Mouse (Mus musculus): ENCODE measurements around the gene Mfap4. TPM values are rescaled to one million over a fixed set of nuclear protein-coding genes. Genes with fewer than 3 reads are reported as not detected.
A peak's percentile ranks its signal among the peaks of the same experiment; 100 is the strongest.

Gene Mfap4
- total RNA-seq, 2 experiments from 2014 or later, result 6.9 to 36.6 TPM

GRCm38 (mm10) chr11:61498736-61499504 lies 13.7 kb downstream of the Mfap4 start:
- H3K27ac ChIP-seq, result peak overlapping the region; percentile 20; the same call in 1 of the 2 replicates
- intact Hi-C loops (cut with DNase I), result no loop called here
- no peak for TF ChIP-seq CTCF (IDR thresholded peaks at IDR 0.05)
- H3K4me3 ChIP-seq, result no peak overlapping the region
- no peak for DNase-seq

DNA sequence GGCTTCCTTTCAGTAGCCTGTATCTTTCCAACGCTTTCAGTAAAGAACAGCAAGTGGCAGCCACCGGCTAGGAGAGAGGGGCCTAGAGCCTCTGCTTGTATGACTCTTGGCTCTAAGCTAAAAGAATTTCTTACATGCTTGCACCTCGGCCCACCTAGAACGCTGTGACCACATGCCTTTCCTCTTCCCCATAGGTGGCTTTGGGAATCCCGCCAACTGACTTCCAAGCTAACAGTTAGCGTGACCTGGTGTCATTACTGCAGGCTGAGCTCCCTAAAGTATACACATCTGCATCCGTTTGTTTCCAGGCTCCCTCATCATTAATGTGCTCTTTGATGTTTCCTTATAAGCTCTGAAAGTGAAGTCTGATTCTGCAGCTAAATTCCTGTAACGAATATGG lies 18.7 kb downstream of the Mfap4 start:
- Histone ChIP-seq H3K27ac (no peak overlapping the region), H3K4me3 (no peak overlapping the region)
- TF ChIP-seq CTCF (IDR thresholded peaks at IDR 0.05), result no peak
- intact Hi-C loops (cut with DNase I), result loop anchor here (5.0 kb wide), 1 partner anchor 87 kb away; no protein-coding TSS in a partner anchor
- no peak for DNase-seq

GRCm38 (mm10) chr11:61504713-61505257 lies 19.6 kb downstream of the Mfap4 start, which contains the start of gene B9d1:
Gene B9d1, plus strand, starts transcription at chr11:61505144.
- Histone ChIP-seq H3K27ac (peak within 1 kb of the TSS; percentile 98), H3K4me3 (peak within 1 kb of the TSS; percentile 73)
- intact Hi-C loops (cut with DNase I), result loop anchor here (5.0 kb wide), 1 partner anchor 87 kb away; no protein-coding TSS in a partner anchor
- DNase-seq, result peak; percentile 94
- peak; percentile 92 for TF ChIP-seq CTCF (IDR thresholded peaks at IDR 0.05)

DNA sequence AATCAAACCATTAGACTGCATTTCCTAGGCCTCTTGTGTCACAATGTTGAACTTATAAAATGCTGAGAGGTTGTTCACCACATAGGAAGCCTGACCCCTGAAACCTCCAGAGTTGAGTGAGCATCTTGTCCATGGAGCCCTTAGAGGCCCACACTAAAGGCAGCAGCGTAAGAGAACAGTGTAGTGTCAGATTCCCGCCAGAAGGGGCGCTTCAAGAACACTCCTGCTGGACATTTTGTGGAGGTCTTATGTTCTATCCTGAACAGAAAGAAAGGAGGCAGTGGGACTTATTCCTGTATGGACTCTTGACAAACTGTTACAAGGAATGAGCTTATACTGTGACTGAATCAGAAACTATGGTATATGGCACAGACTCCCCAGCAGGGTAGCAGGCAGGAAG lies 29.7 kb downstream of the Mfap4 start:
- peak; percentile 62 for TF ChIP-seq CTCF (IDR thresholded peaks at IDR 0.05)
- Histone ChIP-seq H3K4me3 (no peak overlapping the region), H3K27ac (no peak overlapping the region)
- no peak for DNase-seq
- intact Hi-C loops (cut with DNase I), result loop anchor here (5.0 kb wide), 2 partner anchors 107 to 197 kb away; no protein-coding TSS in a partner anchor

- intact Hi-C loops (cut with DNase I), result no loop called here
- H3K4me3 ChIP-seq, result no peak overlapping the region
- no peak for TF ChIP-seq CTCF (IDR thresholded peaks at IDR 0.05)
- DNase-seq, result no peak
- no peak overlapping the region for H3K27ac ChIP-seq
These were observed 32.7 kb downstream of the Mfap4 start for GRCm38 (mm10) chr11:61517971-61518370.

GRCm38 (mm10) chr11:61518871-61519270 lies 33.6 kb downstream of the Mfap4 start:
- no peak for DNase-seq
- intact Hi-C loops (cut with DNase I), result no loop called here
- no peak for TF ChIP-seq CTCF (IDR thresholded peaks at IDR 0.05)
- no peak overlapping the region for H3K4me3 ChIP-seq
- H3K27ac ChIP-seq, result no peak overlapping the region

GRCm38 (mm10) chr11:61519484-61520107 lies 34.4 kb downstream of the Mfap4 start:
- TF ChIP-seq CTCF (IDR thresholded peaks at IDR 0.05), result no peak
- Histone ChIP-seq H3K4me3 (no peak overlapping the region), H3K27ac (no peak overlapping the region)
- no peak for DNase-seq
- intact Hi-C loops (cut with DNase I), result no loop called here

DNA sequence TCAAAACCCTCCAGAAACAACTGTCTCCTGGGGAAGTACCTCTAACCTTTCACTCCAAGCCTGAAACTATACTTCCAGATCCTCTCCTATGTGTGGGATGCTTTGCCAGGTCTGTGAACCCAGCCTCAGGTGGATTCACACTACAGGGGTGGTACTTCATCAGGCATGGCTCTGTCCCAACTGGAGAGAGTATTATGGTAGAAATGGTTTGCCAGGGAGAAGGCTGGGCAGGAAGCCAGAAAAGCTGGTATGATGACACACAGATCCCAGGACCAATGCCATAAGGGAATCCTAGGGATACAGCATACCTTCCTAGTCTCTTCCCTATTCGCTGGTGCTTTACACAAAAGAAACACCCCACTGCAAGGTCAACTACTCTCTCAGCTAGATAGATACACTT lies 41.6 kb downstream of the Mfap4 start:
- no peak for TF ChIP-seq CTCF (IDR thresholded peaks at IDR 0.05)
- no peak overlapping the region for H3K4me3 ChIP-seq
- intact Hi-C loops (cut with DNase I), result loop anchor here (5.0 kb wide), 1 partner anchor 50 kb away; the partner anchor contains the start of gene Epn2
- peak overlapping the region; percentile 17; the same call in 1 of the 2 replicates for H3K27ac ChIP-seq
- DNase-seq, result no peak

- TF ChIP-seq CTCF (IDR thresholded peaks at IDR 0.05), result no peak
- H3K4me3 ChIP-seq, result no peak overlapping the region; the same call in 1 of the 2 replicates
- peak overlapping the region; percentile 70 for H3K27ac ChIP-seq
- intact Hi-C loops (cut with DNase I), result loop anchor here (5.0 kb wide), 1 partner anchor 48 kb away; the partner anchor contains the start of gene Epn2
- DNase-seq, result no peak
These were observed 44.1 kb downstream of the Mfap4 start for GRCm38 (mm10) chr11:61529268-61529713.

DNA sequence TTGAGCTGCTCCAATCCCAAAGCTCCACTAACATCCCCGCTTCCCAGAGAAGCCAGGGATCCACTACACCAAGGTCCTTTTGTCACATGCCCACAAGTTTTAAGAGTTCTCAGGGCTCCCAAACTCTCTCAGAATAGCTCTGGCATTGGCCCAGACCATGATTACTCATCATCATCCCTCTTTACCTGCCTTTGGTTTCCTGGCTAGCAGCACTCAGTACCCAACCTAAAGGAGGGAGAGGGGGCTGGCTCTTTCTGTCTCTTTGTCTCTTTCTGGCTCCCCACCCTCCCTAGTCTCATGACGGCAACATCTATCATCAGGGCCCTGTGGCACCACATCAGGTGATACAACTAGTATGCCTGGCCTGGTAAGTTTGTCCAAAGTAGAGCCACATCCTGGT lies 47.6 kb downstream of the Mfap4 start:
- H3K27ac ChIP-seq, result peak overlapping the region; percentile 77
- no peak for DNase-seq
- H3K4me3 ChIP-seq, result no peak overlapping the region
- TF ChIP-seq CTCF (IDR thresholded peaks at IDR 0.05), result no peak
- intact Hi-C loops (cut with DNase I), result no loop called here

GRCm38 (mm10) chr11:61533571-61533970 lies 48.3 kb downstream of the Mfap4 start:
- TF ChIP-seq CTCF (IDR thresholded peaks at IDR 0.05), result no peak
- peak overlapping the region; percentile 77 for H3K27ac ChIP-seq
- no peak overlapping the region; the same call in 1 of the 2 replicates for H3K4me3 ChIP-seq
- intact Hi-C loops (cut with DNase I), result no loop called here
- DNase-seq, result peak; percentile 48

GRCm38 (mm10) chr11:61535530-61535929 lies 50.3 kb downstream of the Mfap4 start:
- no peak for DNase-seq
- Histone ChIP-seq H3K27ac (peak overlapping the region; percentile 77), H3K4me3 (no peak overlapping the region)
- intact Hi-C loops (cut with DNase I), result no loop called here
- TF ChIP-seq CTCF (IDR thresholded peaks at IDR 0.05), result no peak

GRCm38 (mm10) chr11:61536952-61537351 lies 51.7 kb downstream of the Mfap4 start:
- H3K27ac ChIP-seq, result peak overlapping the region; percentile 56
- no peak for TF ChIP-seq CTCF (IDR thresholded peaks at IDR 0.05)
- no peak for DNase-seq
- H3K4me3 ChIP-seq, result no peak overlapping the region
- intact Hi-C loops (cut with DNase I), result no loop called here
